Mouse (Mus musculus): Measurements from ENCODE around the gene Gzmm. TPM values are rescaled to one million over a fixed set of nuclear protein-coding genes. Genes with fewer than 3 reads are reported as not detected.
A peak's percentile ranks its signal among the peaks of the same experiment; 100 is the strongest.

The Gzmm gene
- polyA plus RNA-seq, 1 experiment from 2014 or later, result 1.6 TPM

DNA sequence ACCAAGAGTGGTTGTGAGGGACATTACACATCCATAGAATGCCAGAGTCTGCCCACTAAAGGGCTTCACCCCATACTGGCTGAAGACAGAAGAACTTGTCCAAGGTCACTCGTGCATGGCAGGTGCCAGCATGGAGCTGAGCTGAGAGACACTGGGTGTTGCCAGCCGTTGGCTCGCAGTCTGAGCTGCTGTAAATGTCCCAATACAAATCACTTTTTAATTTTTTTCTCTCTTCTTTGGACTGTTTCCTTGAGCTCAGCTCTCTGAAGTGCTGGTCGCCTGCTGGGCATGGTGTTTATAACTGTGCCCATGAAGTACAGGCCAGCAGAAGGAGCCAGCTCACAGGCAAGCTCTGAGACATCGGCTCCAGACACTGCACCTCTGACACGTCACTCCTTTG lies 34.2 kb downstream of the Gzmm start:
- Histone ChIP-seq H3K4me2 (ENCODE audit: low read length) (no peak overlapping the region), H3K27me3 (ENCODE audit: control insufficient read depth, insufficient read depth, low read depth, low read length) (peaks cover 11% of the 10 kb centered on the region), H3K27ac (ENCODE audit: low read length) (no peak overlapping the region), H3K9ac (ENCODE audit: low read depth, low read length) (no peak overlapping the region), H3K36me3 (ENCODE audit: control insufficient read depth, insufficient read depth, low read length) (no peaks in the 10 kb centered on the region; the same call in 1 of the 2 replicates), H3K9me3 (replicated peaks; ENCODE audit: control insufficient read depth, low read length, poor library complexity, severe bottlenecking) (no peaks in the 10 kb centered on the region), H3K4me3 (ENCODE audit: low read depth, low read length) (no peak overlapping the region), H3K4me1 (ENCODE audit: control insufficient read depth, insufficient read depth, low read length) (peaks cover 4% of the 10 kb centered on the region)
- ATAC-seq, result peak; percentile 33; the same call in 1 of the 2 replicates
- 49% methylated on average over 6 of the region's 6 CpGs for WGBS

DNA sequence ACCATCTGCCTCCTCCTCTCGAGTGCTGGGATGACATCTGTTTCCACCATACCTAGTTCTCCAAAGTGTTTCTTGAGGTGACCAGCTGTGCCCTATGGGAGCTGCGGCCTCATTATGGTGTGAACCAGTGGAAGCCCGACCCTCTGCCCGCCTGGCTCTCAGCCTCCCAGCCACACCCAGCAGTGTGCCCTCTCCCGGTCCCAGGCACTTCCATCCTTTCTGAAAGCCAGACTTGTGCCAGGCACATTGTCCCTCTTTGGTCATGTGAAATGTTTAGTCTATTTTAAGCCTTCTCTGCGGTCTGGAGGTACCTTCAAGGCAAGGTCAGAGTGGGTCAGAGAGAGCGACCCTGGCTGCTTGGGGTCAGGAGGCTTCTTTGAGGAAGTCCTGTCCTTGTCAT lies 34.9 kb downstream of the Gzmm start:
- H3K27ac ChIP-seq (ENCODE audit: low read length), result no peak overlapping the region
- no peaks in the 10 kb centered on the region for H3K9me3 ChIP-seq (replicated peaks; ENCODE audit: control insufficient read depth, low read length, poor library complexity, severe bottlenecking)
- no peak overlapping the region for H3K4me3 ChIP-seq (ENCODE audit: low read depth, low read length)
- peaks cover 6% of the 10 kb centered on the region; the same call in 1 of the 2 replicates for H3K27me3 ChIP-seq (ENCODE audit: control insufficient read depth, insufficient read depth, low read depth, low read length)
- WGBS, result 87% methylated on average over 7 of the region's 7 CpGs
- H3K9ac ChIP-seq (ENCODE audit: low read depth, low read length), result no peak overlapping the region
- no peaks in the 10 kb centered on the region for H3K4me1 ChIP-seq (ENCODE audit: control insufficient read depth, insufficient read depth, low read length)
- H3K36me3 ChIP-seq (ENCODE audit: control insufficient read depth, insufficient read depth, low read length), result no peaks in the 10 kb centered on the region; the same call in 1 of the 2 replicates
- no peak for ATAC-seq
- H3K4me2 ChIP-seq (ENCODE audit: low read length), result no peak overlapping the region

DNA sequence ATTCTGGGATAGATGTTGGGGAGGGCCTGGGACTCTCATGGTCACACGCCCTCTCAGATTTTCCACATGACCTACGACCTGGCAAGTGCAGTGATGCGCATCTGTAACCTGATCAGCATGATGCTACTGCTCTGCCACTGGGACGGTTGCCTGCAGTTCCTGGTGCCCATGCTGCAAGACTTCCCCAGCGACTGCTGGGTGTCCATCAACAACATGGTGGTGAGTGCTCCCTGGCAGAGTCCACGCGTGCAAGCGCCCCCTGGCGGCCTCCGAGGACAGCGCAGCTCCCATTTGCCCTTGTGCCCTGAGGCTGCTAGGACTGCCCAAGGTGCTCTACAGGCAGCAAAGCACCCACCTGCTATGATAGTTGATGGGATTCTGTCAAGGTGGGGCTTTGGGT lies 37.3 kb downstream of the Gzmm start:
- no peak overlapping the region for H3K27ac ChIP-seq (ENCODE audit: low read length)
- H3K9me3 ChIP-seq (replicated peaks; ENCODE audit: control insufficient read depth, low read length, poor library complexity, severe bottlenecking), result no peaks in the 10 kb centered on the region
- WGBS, result 26% methylated on average over 11 of the region's 11 CpGs
- no peak for ATAC-seq
- no peak overlapping the region for H3K4me2 ChIP-seq (ENCODE audit: low read length)
- no peak overlapping the region for H3K9ac ChIP-seq (ENCODE audit: low read depth, low read length)
- no peaks in the 10 kb centered on the region for H3K4me1 ChIP-seq (ENCODE audit: control insufficient read depth, insufficient read depth, low read length)
- H3K4me3 ChIP-seq (ENCODE audit: low read depth, low read length), result no peak overlapping the region
- no peaks in the 10 kb centered on the region for H3K27me3 ChIP-seq (ENCODE audit: control insufficient read depth, insufficient read depth, low read depth, low read length)
- no peaks in the 10 kb centered on the region; the same call in 1 of the 2 replicates for H3K36me3 ChIP-seq (ENCODE audit: control insufficient read depth, insufficient read depth, low read length)

DNA sequence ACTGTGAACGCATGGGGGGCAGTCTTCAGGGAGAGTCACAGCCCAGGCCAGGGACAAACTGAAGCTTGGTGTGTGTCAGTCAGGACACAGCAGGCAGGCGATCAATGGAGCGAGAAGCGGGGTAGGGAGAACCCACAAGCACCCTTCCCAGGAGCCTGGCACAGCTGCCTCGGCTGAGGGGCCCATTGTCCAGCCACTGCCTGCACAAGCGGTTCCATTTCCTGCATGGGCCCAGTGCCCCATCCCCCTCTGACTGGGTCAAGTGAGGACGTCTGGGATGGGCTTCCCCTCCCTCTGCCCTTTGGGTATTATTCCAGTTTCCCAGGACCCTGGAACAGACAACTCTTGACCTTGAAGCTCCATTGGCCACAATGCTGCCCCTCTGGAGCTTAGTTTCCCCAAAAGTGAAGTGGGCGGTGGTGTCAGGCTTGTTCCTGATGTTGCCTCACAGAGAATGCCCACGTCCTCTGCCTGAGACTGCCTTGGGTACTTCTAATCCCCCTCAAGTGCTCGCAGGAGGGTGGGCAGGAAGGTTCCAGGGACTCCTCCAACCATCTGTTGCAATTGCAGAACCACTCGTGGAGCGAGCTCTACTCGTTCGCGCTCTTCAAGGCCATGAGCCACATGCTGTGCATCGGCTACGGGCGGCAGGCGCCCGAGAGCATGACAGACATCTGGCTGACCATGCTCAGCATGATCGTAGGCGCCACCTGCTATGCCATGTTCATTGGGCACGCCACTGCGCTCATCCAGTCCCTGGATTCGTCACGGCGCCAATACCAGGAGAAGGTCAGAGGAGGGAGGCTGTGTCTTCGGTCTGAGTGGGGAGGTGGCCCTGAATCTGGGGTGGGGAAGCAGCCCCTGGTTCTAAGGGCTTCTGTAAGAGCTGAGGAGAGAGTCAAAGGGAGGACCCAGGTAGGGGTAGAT lies 39.8 kb downstream of the Gzmm start:
- 67% methylated on average over 28 of the region's 28 CpGs for WGBS
- no peak for ATAC-seq
- no peaks in the 10 kb centered on the region for H3K9me3 ChIP-seq (replicated peaks; ENCODE audit: control insufficient read depth, low read length, poor library complexity, severe bottlenecking)

DNA sequence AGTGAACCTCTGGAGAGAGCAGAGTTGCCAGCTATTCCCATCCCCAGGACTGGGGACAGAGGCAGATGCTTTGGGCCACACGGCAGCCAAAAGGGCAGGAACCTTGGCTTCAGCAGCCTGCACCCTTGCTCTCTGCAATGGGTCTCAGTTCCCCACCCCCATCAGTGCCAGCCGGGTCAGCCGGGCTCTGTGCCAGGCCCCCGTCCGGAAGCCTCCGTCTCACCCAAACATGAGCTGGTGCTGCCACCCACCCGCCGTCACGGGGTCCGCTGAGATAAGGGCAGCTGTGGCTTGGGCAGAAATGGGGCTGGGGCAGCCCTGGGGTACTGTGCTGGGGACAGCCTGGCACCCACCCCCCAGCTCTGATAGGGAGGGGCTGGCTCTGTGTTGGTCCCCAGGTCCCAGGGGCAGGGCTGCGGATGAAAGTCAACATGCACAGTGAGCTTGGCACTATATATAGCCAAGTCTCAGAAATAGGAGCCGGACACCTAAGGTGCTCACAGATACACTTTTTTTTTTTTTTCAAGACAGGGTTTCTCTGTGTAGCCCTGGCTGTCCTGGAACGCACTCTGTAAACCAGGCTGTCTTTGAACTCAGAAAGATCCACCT lies 40.6 kb downstream of the Gzmm start:
- no peak for ATAC-seq
- Histone ChIP-seq H3K27ac (ENCODE audit: low read length) (no peak overlapping the region), H3K4me3 (ENCODE audit: low read depth, low read length) (no peak overlapping the region), H3K4me1 (ENCODE audit: control insufficient read depth, insufficient read depth, low read length) (no peaks in the 10 kb centered on the region), H3K9ac (ENCODE audit: low read depth, low read length) (no peak overlapping the region), H3K27me3 (ENCODE audit: control insufficient read depth, insufficient read depth, low read depth, low read length) (no peaks in the 10 kb centered on the region), H3K9me3 (replicated peaks; ENCODE audit: control insufficient read depth, low read length, poor library complexity, severe bottlenecking) (no peaks in the 10 kb centered on the region), H3K4me2 (ENCODE audit: low read length) (no peak overlapping the region), H3K36me3 (ENCODE audit: control insufficient read depth, insufficient read depth, low read length) (peaks cover 14% of the 10 kb centered on the region)
- 80% methylated on average over 13 of the region's 13 CpGs for WGBS

More for the DNA sequence above, 39.8 kb downstream of the Gzmm start:
- no peak overlapping the region for H3K9ac ChIP-seq (ENCODE audit: low read depth, low read length)
- no peaks in the 10 kb centered on the region for H3K4me1 ChIP-seq (ENCODE audit: control insufficient read depth, insufficient read depth, low read length)
- H3K36me3 ChIP-seq (ENCODE audit: control insufficient read depth, insufficient read depth, low read length), result peaks cover 13% of the 10 kb centered on the region
- no peak overlapping the region for H3K27ac ChIP-seq (ENCODE audit: low read length)
- H3K4me2 ChIP-seq (ENCODE audit: low read length), result no peak overlapping the region
- no peaks in the 10 kb centered on the region for H3K27me3 ChIP-seq (ENCODE audit: control insufficient read depth, insufficient read depth, low read depth, low read length)
- H3K4me3 ChIP-seq (ENCODE audit: low read depth, low read length), result no peak overlapping the region

DNA sequence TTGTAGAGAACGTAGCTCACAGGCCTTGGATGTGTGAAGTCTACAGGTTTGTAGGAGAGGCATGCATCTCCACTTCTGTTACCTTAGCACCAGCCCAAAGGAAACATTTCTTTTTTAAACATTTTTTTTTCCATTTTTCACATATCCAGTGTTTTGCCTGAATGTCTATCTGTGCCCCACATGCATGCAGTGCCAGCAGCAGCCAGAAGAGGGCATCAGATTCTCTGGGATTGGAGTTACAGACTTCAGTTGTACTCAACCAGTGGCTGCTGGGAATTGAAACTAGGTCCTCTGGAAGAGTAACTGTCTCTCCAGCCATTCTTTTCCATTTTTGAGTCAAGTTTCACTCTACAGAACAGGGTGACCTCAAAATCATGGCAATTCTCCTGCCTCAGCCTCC lies 43.7 kb downstream of the Gzmm start:
- no peak overlapping the region for H3K4me2 ChIP-seq (ENCODE audit: low read length)
- H3K9ac ChIP-seq (ENCODE audit: low read depth, low read length), result no peak overlapping the region
- no peak overlapping the region for H3K27ac ChIP-seq (ENCODE audit: low read length)
- no peak for ATAC-seq
- no peak overlapping the region for H3K4me3 ChIP-seq (ENCODE audit: low read depth, low read length)
- peaks cover 43% of the 10 kb centered on the region for H3K36me3 ChIP-seq (ENCODE audit: control insufficient read depth, insufficient read depth, low read length)
- H3K27me3 ChIP-seq (ENCODE audit: control insufficient read depth, insufficient read depth, low read depth, low read length), result no peaks in the 10 kb centered on the region
- no peaks in the 10 kb centered on the region for H3K4me1 ChIP-seq (ENCODE audit: control insufficient read depth, insufficient read depth, low read length)
- H3K9me3 ChIP-seq (replicated peaks; ENCODE audit: control insufficient read depth, low read length, poor library complexity, severe bottlenecking), result peaks cover 2% of the 10 kb centered on the region; the same call in 1 of the 2 replicates
- WGBS, result 95% methylated on average over 1 of the region's 1 CpGs

DNA sequence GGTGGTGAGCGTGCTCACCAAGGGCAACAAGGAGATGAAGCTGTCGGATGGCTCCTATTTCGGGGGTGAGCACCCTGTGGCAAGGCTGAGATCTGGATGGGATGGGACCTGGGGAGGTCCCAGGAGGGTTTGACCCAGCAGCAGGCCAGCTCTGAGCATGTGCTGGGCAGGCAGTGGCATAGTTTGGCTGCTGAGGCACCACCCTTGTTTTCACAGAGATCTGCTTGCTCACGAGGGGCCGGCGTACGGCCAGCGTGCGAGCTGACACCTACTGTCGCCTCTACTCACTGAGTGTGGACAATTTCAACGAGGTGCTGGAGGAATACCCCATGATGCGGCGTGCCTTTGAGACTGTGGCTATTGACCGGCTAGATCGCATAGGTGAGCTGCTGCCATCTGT lies 45.0 kb downstream of the Gzmm start:
- no peak overlapping the region for H3K9ac ChIP-seq (ENCODE audit: low read depth, low read length)
- H3K4me3 ChIP-seq (ENCODE audit: low read depth, low read length), result no peak overlapping the region
- H3K27me3 ChIP-seq (ENCODE audit: control insufficient read depth, insufficient read depth, low read depth, low read length), result no peaks in the 10 kb centered on the region
- peaks cover 11% of the 10 kb centered on the region for H3K9me3 ChIP-seq (replicated peaks; ENCODE audit: control insufficient read depth, low read length, poor library complexity, severe bottlenecking)
- H3K4me2 ChIP-seq (ENCODE audit: low read length), result no peak overlapping the region
- 97% methylated on average over 15 of the region's 15 CpGs for WGBS
- ATAC-seq, result no peak
- H3K36me3 ChIP-seq (ENCODE audit: control insufficient read depth, insufficient read depth, low read length), result peaks cover 56% of the 10 kb centered on the region
- H3K4me1 ChIP-seq (ENCODE audit: control insufficient read depth, insufficient read depth, low read length), result no peaks in the 10 kb centered on the region
- no peak overlapping the region for H3K27ac ChIP-seq (ENCODE audit: low read length)

DNA sequence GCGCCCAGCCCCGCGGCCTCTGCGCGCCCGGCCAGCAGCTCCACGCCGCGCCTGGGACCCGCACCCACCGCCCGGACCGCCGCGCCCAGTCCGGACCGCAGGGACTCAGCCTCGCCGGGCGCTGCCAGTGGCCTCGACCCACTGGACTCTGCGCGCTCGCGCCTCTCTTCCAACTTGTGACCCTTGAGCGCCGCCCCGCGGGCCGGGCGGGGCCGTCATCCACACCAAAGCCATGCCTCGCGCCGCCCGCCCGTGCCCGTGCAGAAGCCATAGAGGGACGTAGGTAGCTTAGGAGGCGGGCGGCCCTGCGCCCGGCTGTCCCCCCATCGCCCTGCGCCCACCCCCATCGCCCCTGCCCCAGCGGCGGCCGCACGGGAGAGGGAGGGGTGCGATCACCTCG lies 46.5 kb downstream of the Gzmm start:
- Histone ChIP-seq H3K4me2 (ENCODE audit: low read length) (no peak overlapping the region), H3K4me3 (ENCODE audit: low read depth, low read length) (no peak overlapping the region), H3K4me1 (ENCODE audit: control insufficient read depth, insufficient read depth, low read length) (no peaks in the 10 kb centered on the region), H3K9ac (ENCODE audit: low read depth, low read length) (no peak overlapping the region), H3K36me3 (ENCODE audit: control insufficient read depth, insufficient read depth, low read length) (peaks cover 71% of the 10 kb centered on the region), H3K27ac (ENCODE audit: low read length) (no peak overlapping the region), H3K9me3 (replicated peaks; ENCODE audit: control insufficient read depth, low read length, poor library complexity, severe bottlenecking) (peaks cover 27% of the 10 kb centered on the region), H3K27me3 (ENCODE audit: control insufficient read depth, insufficient read depth, low read depth, low read length) (no peaks in the 10 kb centered on the region)
- ATAC-seq, result no peak
- 32% methylated on average over 42 of the region's 52 CpGs for WGBS

DNA sequence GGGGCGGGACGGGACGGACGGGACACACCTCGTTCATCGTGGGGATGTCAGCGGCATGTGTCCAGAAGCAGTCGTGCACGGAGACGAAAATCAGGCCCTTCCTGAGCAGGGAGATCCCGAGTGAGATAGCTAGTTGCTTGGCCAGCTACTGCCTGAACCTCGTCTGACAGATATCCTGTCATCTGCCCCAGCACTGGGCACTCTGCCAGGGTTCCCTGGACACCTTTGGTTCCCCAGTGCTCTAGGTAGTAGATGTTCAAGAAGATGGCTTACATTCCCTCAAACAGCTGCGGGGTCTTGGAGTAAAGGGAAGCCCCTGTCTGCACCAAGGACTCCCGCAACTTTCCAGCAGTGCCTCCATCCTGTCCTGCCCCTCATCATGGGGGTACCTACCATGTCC lies 47.9 kb downstream of the Gzmm start:
- Histone ChIP-seq H3K27ac (ENCODE audit: low read length) (no peak overlapping the region), H3K9me3 (replicated peaks; ENCODE audit: control insufficient read depth, low read length, poor library complexity, severe bottlenecking) (peaks cover 31% of the 10 kb centered on the region), H3K4me2 (ENCODE audit: low read length) (no peak overlapping the region), H3K36me3 (ENCODE audit: control insufficient read depth, insufficient read depth, low read length) (peaks cover 84% of the 10 kb centered on the region), H3K4me1 (ENCODE audit: control insufficient read depth, insufficient read depth, low read length) (no peaks in the 10 kb centered on the region), H3K9ac (ENCODE audit: low read depth, low read length) (no peak overlapping the region), H3K4me3 (ENCODE audit: low read depth, low read length) (no peak overlapping the region), H3K27me3 (ENCODE audit: control insufficient read depth, insufficient read depth, low read depth, low read length) (no peaks in the 10 kb centered on the region)
- 89% methylated on average over 13 of the region's 14 CpGs for WGBS
- ATAC-seq, result no peak
